Mouse (Mus musculus) adrenal gland, adult 2 months (tissue): ENCODE measurements around the gene Urah. TPM values are rescaled to one million over a fixed set of nuclear protein-coding genes. Genes with fewer than 3 reads are reported as not detected.
A peak's percentile ranks its signal among the peaks of the same experiment; 100 is the strongest.

ENCODE experiments used
- DNase-seq: peaks from one replicate; pipeline ENCODE4 v3.0.0; 2021
- polyA plus RNA-seq: library from polyadenylated mRNA; depleted of rRNA; stranded (reverse); fragments of >200 nt; gene quantifications from 2 replicates; pipeline ENCODE4 v1.2.3, GENCODE M21; 2012
- total RNA-seq, 2 experiments: library from RNA; stranded (reverse); gene quantifications; 2 replicates each; pipeline ENCODE4 v1.2.3; 2021

Gene Urah
- total and polyA plus RNA-seq, 3 experiments: 1.7 to 3.1 TPM; not detected in 1

GRCm38 (mm10) chr7:140840750-140841735, 6.2 kb downstream of the Urah start:
- no peak for DNase-seq

DNA sequence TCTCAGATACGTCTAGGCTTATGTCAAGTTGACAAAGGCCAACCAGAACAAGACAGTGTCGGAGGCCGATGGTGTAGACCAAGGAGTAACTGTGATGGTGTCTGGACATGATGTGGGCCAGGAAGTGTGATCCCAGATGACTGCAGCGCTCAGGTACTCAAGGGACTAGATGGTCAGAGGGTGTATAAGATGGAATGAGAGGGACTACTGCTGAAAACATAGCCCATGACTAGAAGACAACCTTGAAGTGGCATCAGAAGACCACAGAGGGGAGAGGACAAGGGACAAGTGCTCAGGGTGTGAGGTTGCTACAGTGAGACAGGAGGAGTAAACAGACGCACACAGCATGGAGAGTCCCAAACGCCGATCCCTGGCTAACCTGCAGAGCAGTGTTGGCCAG, 9.0 kb downstream of the Urah start:
- DNase-seq: no peak

DNA sequence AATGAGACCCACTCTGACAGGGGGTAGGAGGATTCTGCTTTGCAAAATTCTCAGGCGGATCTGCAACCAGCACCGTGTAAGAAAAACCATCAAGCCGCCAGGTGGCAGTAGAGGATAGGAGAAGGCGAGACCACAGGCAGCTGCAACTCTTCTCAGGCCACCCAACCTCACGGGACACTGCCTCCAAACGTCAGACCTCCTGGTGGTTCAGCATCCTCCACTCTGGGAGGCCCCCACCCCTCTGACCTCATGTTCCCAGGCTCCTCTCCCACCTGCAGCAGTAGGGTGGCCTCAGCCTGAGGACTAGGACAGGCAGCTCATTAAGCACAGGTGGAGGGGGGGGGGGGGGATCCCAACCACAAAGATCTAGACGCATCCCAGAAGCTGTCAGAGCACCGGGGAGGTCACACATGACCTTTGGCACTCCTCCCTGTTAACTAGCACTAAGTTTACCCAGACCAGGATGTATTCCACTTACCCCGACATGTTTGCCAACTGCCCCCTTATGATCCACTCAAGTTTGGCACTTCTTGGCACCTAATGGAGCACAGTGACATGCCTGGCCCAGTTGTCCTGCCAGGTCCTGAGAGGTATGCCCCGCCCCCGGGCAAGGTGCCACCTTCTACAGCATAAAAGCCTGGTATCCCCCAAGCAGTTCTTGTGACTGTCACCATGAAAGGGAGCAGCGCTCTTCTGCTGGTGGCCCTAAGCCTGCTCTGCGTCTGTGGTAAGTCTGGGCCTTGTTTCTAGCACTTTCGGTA, 10.3 kb downstream of the Urah start, which contains the start of gene Scgb1c1:
TSS of gene Scgb1c1 (plus strand) at position 643 of the 761 bp plus-strand sequence.
- peak; percentile 89 for DNase-seq

- DNase-seq: no peak
Measured at GRCm38 (mm10) chr7:140845683-140846082, 10.9 kb downstream of the Urah start.

- DNase-seq: peak; percentile 49
Measured at GRCm38 (mm10) chr7:140846676-140847075, 11.9 kb downstream of the Urah start.

DNA sequence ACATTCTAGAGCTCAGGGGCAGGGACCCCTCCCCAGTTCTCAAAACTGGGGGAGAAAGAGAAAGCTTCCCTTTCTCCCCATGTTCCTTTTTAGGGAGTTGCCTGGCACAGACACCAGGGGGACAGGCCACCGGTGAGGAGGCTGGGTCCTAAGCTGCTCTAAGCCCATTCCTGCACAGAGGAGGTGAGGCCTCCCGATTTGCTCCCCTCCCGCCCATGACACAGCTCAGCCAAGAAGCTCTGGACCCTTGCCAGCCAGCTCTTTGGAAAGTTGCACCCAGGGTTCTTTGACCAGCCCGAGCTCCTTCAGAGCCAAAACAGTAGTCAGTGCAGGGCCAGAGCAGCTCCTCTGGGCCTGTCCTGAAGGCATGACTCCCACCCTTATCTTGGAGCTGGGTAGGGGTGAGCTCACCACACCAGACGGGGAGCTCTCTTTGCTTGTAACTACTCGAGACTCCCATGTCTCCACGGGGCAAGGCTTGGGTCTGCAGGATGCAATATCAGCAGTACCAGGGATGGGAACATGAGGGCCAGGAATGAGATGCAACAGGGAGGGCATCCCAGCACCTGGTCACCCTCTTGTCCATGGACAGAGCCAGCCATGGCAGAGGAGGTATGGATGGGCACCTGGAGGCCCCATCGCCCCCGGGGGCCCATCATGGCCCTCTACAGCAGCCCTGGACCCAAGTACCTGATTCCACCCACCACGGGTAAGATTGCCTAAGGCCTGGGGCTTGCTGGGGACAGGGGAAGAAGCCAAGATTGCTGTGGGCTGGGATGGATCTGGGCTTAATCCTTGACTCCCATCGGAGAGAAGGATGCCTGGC, 13.2 kb downstream of the Urah start, which contains the start of gene Odf3:
TSS of gene Odf3 (plus strand) at position 51 of the 826 bp plus-strand sequence.
- DNase-seq: peak; percentile 87

DNA sequence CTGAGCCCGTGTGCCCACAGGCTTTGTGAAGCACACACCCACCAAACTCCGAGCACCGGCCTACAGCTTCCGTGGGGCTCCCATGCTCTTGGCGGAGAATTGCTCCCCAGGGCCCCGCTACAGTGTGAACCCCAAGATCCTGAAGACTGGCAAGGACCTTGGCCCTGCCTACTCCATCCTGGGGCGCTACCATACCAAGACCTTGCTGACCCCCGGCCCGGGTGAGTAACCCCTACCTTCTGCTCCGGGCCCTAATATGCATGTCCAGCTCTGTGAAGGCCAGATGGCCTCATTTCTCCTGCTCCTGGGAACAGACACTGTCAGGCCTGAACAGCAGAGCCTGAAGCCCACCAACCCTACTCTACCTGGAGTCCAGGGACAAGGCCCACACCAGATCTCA, 13.8 kb downstream of the Urah start:
- no peak for DNase-seq

DNA sequence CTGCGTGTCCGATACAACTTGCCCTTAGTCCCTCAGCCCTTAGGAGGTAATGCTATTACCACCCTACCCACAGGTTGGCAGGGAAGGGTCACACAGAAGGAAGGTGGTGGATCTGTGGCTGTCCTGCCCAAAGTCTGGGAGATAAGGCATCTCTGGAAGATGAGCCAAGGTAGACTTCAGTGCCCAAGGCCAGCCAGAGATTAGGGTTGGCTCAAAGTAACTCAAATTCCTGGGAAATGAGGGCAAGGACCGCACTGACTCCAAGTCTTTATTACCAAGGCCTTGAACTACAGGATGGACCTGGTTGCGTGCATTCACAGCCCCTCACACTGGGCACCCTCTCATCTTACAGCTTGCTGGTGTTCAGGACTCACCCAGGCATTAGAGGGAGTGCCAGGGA, 17.1 kb downstream of the Urah start:
- DNase-seq: peak; percentile 75

DNA sequence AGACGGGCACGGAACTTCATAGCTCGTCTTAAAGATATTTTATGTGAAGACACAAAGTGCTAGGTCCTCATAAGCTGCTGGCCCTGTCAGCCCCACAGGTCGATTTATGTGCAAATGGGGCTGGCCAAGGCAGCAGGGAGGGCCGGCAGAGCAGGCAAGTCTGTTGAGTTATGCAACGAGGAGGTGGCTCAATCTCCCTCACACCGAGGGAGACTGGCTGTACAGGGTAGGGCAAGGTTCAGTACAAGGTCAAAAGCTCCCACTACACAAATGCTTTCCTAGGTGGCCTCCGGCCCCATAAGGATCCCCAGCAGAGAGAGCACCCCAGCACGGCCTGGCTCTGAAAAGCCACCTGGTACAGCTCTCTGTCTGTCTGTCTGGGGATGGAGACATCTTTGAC, 18.6 kb downstream of the Urah start:
- DNase-seq: peak; percentile 81

GRCm38 (mm10) chr7:140854483-140854882, 19.7 kb downstream of the Urah start:
- no peak for DNase-seq

DNA sequence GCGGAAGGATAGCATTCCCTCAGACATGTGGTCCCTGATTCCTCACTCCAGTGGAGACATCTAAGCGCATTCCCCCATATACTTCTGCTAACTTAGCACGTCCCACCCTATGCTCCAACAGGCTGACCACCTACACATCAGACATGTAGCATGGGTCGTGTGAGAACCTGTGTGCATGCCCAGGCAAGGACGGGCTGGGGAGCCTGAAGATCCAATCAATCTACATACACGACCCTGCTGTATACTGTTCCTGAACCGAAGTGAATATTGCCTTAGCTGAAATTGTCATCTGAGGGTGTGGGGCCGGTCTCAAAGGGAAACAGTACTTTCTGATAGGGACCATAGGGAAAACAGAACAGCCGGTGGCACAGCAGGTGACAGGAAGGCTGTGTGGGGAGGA, 20.4 kb downstream of the Urah start:
- no peak for DNase-seq

DNA sequence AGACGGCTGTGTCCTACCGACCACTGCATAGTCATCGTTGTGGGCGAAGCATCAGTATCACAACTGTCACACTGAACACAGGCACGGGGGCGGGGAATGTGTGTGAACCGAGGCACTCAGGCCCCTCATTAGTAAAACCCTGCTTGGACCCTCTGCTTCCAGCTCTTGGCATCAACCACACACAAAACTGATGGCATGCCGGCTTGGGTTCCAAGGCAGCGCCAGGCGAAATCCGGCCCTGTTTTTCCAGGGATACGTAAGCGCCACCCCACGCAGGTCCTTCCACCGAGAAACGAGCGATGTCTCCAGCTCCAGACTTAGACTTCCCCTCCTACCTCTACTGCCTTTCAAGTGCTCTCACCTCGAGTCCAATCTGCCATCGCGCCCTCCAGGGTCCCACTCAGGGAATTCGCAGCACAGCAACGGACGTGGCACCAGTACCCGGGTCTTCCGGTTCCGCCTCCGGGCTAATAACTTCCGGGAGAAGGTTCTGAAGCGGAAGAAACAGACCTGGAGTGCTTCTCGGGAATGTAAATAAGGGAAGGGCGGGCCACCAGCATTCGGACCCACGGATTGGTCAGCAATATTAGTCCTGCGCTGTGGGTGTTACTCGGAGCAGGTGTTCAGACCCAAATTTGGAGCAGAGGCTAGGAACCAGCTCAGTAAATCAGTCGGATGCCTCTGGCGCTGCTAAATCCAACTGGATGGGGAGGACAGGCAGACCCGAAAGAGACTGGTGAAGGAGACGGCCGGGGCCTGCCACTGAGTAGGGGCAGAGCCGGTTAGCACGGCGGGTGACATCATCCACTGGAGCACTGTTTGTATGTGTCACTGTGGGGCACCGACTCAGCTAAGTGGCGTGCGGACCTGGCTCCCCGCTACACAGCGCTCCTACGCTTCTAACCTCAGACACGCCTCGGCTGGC, 21.3 kb downstream of the Urah start, which contains the start of gene Gm45785:
TSS of gene Gm45785 (minus strand) at position 472 of the 925 bp plus-strand sequence.
- DNase-seq: peak; percentile 93

DNA sequence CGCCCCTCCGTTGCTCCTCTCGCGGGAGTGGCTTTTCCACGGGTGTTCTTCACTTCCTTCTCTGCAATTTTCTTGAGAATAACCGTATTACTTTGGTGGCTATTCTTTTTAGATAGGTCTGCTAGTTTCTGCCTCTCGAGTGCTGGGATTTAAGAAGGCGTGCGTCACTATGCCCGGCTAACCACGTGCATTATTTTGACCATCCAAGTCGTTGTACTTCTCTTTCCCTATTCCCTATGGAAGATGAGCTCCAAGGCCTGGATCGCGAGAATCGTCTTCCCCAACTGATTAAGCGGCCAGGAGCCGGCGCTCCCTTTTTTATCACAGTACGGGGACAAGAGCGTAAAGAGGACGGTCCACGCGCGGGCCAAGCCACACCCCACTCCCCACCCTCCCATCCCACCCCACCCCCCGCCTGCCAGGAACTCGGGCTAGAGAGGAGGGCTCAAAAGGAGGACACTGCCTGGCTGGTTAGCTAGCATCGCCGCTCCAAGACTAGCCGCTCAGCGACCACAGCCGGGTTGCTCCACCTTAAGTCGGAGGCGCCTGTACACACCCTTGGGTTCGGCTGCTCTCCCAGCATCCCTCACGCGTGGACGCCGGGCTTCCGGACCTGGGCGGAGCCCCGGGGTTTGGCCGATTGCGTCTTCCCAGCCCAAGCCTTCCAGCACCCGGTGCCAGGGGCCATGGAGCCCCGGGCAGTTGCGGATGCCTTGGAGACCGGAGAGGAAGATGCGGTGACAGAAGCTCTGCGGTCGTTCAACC, 22.1 kb downstream of the Urah start, which contains the start of gene Ric8a:
TSS of gene Ric8a (plus strand) at position 173 of the 765 bp plus-strand sequence.
- peak; percentile 96 for DNase-seq

DNA sequence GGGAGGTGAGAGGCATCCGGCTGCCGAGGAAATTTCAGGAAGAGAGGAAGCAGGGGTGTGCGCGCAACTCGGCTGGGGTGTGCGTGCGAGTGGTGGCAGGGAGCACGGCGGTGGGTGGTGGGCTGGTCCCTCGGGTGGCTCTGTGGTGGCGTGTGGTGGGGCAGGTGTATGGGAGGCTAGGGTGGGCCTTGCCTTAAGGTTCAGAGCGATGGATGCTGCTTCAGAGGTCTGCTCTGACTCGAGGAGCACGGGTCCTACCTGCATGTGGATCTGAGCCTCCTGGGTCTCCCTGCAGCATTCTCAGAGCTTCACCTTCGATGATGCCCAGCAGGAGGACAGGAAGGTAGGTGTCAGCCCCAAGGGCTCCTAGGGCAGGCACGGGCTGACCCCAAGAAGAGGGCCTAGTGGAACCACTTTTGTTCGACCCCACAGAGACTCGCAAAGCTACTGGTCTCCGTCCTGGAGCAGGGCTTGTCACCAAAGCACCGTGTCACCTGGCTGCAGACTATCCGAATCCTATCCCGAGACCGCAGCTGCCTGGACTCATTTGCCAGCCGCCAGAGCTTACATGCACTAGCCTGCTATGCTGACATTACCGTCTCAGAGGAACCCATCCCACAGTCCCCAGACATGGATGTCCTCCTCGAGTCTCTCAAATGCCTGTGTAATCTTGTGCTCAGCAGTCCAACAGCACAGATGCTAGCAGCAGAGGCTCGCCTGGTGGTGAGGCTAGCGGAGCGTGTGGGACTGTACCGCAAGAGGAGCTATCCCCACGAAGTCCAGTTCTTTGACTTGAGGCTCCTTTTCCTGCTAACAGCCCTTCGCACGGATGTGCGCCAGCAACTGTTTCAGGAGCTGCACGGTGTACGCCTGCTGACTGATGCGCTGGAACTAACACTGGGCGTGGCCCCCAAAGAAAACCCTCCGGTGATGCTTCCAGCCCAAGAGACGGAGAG, 23.0 kb downstream of the Urah start, which contains the start of gene Bet1l:
TSS of gene Bet1l (minus strand) at position 28 of the 956 bp plus-strand sequence.
- no peak for DNase-seq

DNA sequence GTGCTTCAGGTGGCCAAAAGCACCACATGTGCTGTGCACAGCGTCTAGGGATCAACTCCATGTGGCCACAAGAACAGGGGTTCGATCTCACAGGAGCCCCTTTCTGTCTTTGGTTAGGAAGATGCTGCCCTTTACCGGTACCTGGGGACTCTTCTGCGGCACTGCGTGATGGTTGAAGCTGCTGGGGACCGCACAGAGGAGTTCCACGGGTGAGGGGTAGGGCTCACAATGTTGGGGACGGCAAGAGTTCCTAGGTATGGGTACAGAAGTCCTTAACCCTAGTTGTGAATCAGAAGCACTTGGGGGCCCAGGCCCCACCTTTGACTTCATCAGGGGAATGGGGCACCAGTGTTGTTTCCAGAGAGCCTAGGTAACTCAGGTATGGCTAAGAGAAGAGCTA, 23.9 kb downstream of the Urah start:
- no peak for DNase-seq

- no peak for DNase-seq
Measured at GRCm38 (mm10) chr7:140859997-140860396, 25.2 kb downstream of the Urah start.

DNA sequence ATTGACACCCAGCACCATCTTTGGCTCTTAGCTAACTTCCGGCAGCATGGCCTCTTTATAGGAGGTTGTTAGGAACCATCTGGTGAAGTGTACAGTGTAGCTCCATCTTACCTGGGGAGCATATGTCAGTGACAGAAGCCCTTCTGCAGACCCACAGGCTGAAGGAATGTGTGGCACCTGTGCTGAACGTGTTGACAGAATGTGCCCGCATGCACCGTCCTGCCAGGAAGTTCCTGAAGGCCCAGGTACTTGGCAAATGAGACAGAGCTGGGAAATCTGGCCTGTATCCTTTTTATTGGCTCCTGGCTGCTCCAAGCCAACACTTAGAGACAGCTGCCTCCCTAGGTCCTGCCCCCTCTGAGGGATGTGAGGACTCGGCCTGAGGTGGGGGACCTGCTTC, 25.9 kb downstream of the Urah start:
- no peak for DNase-seq

DNA sequence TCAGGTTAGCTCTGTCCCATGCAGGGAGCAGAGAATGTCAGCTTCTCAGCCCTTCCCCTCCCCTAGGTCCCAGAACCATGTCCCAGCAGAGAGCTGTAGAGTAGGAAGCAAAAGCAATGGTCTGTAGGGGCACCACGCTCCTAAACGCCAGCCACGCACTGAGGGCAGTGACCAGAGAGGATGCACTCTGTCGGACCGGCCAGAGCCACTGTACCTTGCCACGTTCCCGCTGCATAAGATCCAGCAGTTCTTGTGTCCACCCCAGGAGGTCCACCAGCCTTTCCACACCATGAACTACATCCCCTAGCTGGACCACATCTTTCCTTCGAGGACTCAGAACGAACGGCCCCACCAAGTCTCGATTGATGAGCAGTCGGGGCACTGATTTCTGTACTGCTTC, 29.9 kb downstream of the Urah start:
- DNase-seq: no peak
